Mouse (Mus musculus): ENCODE measurements around the gene Dhrs4. TPM values are rescaled to one million over a fixed set of nuclear protein-coding genes. Genes with fewer than 3 reads are reported as not detected.

The Dhrs4 gene
- polyA plus RNA-seq, 1 experiment = 25.0 TPM

DNA sequence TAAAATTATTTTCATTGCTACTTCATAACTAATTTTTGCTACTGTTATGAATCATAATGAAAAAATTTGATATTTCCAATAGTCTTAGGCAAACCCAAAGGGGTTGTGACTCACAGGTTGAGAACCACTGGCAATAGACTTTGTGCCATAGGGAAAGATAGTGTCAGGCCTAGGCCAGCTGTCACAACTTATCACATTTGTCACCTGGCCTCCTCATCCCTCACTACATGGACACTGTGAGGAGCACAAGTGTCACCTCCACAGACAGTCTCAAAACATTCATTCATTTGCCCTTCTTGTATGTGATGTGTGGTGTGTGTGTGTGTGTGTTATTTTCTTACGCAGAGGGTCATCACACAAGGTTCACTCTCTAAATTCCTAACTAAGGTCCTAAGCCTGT, 1.1 kb upstream of the Dhrs4 start:
- Histone ChIP-seq H3K4me1 (ENCODE audit: control insufficient read depth, insufficient read depth, low read length) (no peaks in the 10 kb centered on the region), H3K4me3 (replicated peaks; ENCODE audit: extremely low read depth, low read depth, low read length) (no peak overlapping the region)
- TF ChIP-seq POLR2A (IDR thresholded peaks at IDR 0.05; ENCODE audit: borderline replicate concordance, extremely low read depth, low read depth, low read length) (no peak), CTCF (IDR thresholded peaks at IDR 0.05; ENCODE audit: insufficient read depth, low read length) (no peak)
- WGBS = 100% methylated on average over 1 of the region's 1 CpGs
- no peak for DNase-seq

- Histone ChIP-seq H3K4me1 (ENCODE audit: control insufficient read depth, insufficient read depth, low read length) (no peaks in the 10 kb centered on the region), H3K4me3 (replicated peaks; ENCODE audit: extremely low read depth, low read depth, low read length) (no peak overlapping the region)
- DNase-seq = no peak
- TF ChIP-seq CTCF (IDR thresholded peaks at IDR 0.05; ENCODE audit: insufficient read depth, low read length) (no peak), POLR2A (IDR thresholded peaks at IDR 0.05; ENCODE audit: borderline replicate concordance, extremely low read depth, low read depth, low read length) (no peak)
- 87% methylated on average over 5 of the region's 5 CpGs for WGBS
Measured at GRCm38 (mm10) chr14:55477829-55478228, 729 bp upstream of the Dhrs4 start.

DNA sequence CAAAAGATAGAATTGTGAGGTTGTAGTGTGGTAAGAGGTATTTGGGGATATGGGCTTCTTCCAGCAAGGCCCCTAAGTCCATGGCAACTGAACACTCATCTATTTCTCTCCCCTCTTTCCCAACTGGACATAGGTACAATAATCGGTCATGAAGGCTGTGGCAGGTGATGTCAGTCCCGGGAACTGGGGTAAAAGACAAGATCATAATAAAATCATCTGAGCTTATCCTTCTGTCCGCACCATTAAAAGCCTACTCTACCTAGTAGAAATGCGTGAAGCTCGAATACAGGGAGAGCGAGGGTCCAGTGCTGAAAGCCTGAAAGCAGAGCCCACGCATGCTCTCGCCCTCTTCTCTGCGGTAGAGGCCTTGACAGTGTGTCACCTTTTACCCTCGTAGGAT, 1.1 kb downstream of the Dhrs4 start:
- TF ChIP-seq CTCF (IDR thresholded peaks at IDR 0.05; ENCODE audit: insufficient read depth, low read length) (no peak), POLR2A (IDR thresholded peaks at IDR 0.05; ENCODE audit: borderline replicate concordance, extremely low read depth, low read depth, low read length) (no peak)
- Histone ChIP-seq H3K4me1 (ENCODE audit: control insufficient read depth, insufficient read depth, low read length) (no peaks in the 10 kb centered on the region), H3K4me3 (replicated peaks; ENCODE audit: extremely low read depth, low read depth, low read length) (no peak overlapping the region)
- no peak for DNase-seq
- 92% methylated on average over 10 of the region's 10 CpGs for WGBS

DNA sequence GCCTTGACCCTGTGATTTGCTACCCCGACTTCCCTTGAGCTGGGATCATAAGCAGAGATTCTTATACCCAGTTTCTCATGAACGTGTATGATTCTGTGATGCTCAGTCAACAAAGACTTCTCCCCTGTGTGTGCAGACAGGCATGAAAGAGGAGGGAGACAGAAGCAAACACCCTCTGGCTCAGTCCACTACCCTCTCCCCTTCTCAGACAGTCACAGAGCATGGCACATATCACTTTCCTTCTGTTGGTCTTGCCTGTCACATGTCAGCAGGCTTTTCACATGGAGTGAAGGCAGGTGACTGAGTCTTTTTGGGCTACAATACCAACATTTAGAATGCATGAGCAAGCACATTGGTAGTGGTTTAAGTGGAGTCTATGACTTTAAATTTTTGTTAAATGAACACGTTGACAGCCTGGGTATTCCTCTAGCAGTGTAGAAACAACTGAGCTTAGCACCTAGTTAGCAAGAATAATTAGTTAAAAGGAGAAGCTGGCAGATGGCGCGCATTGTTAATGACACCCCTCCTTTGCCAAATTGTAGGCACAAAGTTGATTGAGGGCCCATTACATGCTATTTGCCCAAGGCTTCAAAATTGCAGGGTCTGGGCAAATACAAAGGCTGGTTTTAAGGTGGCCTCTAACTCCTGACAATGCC, 6.0 kb downstream of the Dhrs4 start:
- Histone ChIP-seq H3K4me3 (replicated peaks; ENCODE audit: extremely low read depth, low read depth, low read length) (no peak overlapping the region), H3K4me1 (ENCODE audit: control insufficient read depth, insufficient read depth, low read length) (no peaks in the 10 kb centered on the region)
- TF ChIP-seq CTCF (IDR thresholded peaks at IDR 0.05; ENCODE audit: insufficient read depth, low read length) = no peak
- TF ChIP-seq POLR2A (IDR thresholded peaks at IDR 0.05; ENCODE audit: borderline replicate concordance, extremely low read depth, low read depth, low read length) = no peak
- no peak for DNase-seq
- WGBS = 83% methylated on average over 5 of the region's 5 CpGs

- TF ChIP-seq POLR2A (IDR thresholded peaks at IDR 0.05; ENCODE audit: borderline replicate concordance, extremely low read depth, low read depth, low read length) (no peak), CTCF (IDR thresholded peaks at IDR 0.05; ENCODE audit: insufficient read depth, low read length) (no peak)
- no peak for DNase-seq
- WGBS = 83% methylated on average over 8 of the region's 8 CpGs
- Histone ChIP-seq H3K4me3 (replicated peaks; ENCODE audit: extremely low read depth, low read depth, low read length) (no peak overlapping the region), H3K4me1 (ENCODE audit: control insufficient read depth, insufficient read depth, low read length) (no peaks in the 10 kb centered on the region)
Measured at GRCm38 (mm10) chr14:55486836-55487235, 8.3 kb downstream of the Dhrs4 start.

DNA sequence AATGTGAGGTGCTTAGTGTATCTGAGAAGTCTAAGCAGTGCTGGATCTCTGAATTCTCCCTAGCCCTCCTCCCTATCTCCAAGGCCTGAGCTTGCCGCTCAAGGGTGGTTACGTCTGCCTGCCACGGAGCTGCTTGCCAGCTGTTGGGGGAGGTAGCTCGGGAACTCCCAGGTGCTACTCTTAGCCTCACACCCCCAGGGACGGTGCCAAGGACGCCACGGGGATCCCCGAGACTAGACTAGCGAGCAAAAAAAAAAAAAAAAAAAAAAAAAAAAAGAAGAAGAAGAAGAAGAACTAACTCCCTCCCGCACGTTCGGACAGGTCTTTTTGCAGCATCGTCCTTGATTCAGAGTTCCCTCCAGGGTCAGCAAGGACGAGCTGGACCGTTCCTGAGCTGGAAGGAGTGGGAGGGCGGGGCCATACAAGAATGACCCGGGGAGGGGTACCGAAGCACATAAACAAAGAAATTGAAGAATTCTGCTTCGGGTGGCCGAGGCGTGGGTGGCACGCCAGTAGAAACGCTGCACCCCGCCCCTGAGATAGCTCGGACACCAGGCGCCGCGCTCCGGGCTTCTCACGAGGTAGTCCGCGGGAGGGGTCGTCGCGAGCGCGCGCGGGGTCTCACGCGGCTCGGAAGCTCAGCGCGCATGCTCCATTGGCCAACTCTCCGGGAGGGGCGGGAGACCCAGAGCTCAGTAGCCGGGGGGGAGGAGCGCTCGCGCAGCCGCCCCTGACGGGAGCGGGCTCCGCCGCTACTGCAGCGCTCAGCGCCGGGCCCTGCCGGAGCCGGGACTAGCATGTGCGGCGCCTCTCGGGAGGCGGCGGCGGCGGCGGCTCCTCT, 12.0 kb downstream of the Dhrs4 start, which contains the start of gene Carmil3:
Gene Carmil3, plus strand, starts transcription at position 291 of the 841 bp plus-strand sequence.
- WGBS = 2% methylated on average over 68 of the region's 68 CpGs
- Histone ChIP-seq H3K4me3 (replicated peaks; ENCODE audit: extremely low read depth, low read depth, low read length) (peak within 1 kb of the TSS; percentile 45), H3K4me1 (ENCODE audit: control insufficient read depth, insufficient read depth, low read length) (no peaks in the 10 kb centered on the region)
- TF ChIP-seq CTCF (IDR thresholded peaks at IDR 0.05; ENCODE audit: insufficient read depth, low read length) = no peak
- TF ChIP-seq POLR2A (IDR thresholded peaks at IDR 0.05; ENCODE audit: borderline replicate concordance, extremely low read depth, low read depth, low read length) = no peak
- peak; percentile 48 for DNase-seq

DNA sequence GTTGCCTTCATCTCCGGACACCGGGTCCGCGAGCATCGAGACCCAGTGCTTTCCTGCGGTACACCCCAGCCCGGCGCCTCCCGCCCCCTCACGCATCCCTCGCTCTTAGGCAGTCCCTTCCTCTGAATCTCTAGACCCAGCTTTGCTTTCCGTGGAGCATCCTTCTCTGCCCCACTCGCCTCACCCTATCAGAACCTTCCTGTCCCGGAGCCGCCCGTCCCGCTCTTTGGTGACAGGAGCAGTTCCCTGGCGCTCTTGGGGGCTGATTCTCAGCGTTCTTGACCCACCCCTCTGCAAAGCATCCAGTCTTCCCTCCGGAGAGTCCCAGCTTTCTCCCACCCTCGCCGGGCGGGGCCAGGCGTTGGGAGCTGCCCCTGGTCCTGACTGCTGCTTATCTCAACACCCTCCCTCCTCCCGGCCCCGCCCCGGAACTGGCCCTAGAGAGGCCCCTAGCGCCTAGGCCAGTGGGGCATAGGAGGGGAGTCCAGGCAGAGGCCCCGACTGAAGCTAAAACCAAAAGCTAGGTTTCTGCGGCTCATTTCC, 12.8 kb downstream of the Dhrs4 start:
- peak overlapping the region; percentile 45 for H3K4me3 ChIP-seq (replicated peaks; ENCODE audit: extremely low read depth, low read depth, low read length)
- no peaks in the 10 kb centered on the region for H3K4me1 ChIP-seq (ENCODE audit: control insufficient read depth, insufficient read depth, low read length)
- peak; percentile 48 for DNase-seq
- TF ChIP-seq CTCF (IDR thresholded peaks at IDR 0.05; ENCODE audit: insufficient read depth, low read length) = no peak
- no peak for TF ChIP-seq POLR2A (IDR thresholded peaks at IDR 0.05; ENCODE audit: borderline replicate concordance, extremely low read depth, low read depth, low read length)
- WGBS = under 1% methylated on average over 30 of the region's 30 CpGs

DNA sequence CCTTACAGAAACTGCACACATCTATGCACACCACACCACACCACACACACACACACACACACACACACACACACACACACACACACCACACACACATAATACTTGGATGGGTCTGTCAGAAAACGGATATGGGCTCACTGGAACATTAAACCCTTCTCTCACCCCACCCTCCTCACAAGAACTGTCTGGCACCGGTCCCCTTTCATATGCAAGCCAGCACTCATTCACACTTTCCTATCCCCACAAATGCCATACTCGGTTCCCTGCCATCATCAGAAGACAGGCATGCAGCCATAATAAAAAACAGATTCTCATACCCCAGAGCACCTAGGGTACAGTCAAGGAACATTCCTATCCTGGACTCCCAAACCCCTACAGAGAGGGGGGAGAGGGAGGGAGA, 13.5 kb downstream of the Dhrs4 start:
- Histone ChIP-seq H3K4me3 (replicated peaks; ENCODE audit: extremely low read depth, low read depth, low read length) (no peak overlapping the region), H3K4me1 (ENCODE audit: control insufficient read depth, insufficient read depth, low read length) (no peaks in the 10 kb centered on the region)
- TF ChIP-seq POLR2A (IDR thresholded peaks at IDR 0.05; ENCODE audit: borderline replicate concordance, extremely low read depth, low read depth, low read length) (no peak), CTCF (IDR thresholded peaks at IDR 0.05; ENCODE audit: insufficient read depth, low read length) (no peak)
- no peak for DNase-seq
- 30% methylated on average over 3 of the region's 3 CpGs for WGBS

DNA sequence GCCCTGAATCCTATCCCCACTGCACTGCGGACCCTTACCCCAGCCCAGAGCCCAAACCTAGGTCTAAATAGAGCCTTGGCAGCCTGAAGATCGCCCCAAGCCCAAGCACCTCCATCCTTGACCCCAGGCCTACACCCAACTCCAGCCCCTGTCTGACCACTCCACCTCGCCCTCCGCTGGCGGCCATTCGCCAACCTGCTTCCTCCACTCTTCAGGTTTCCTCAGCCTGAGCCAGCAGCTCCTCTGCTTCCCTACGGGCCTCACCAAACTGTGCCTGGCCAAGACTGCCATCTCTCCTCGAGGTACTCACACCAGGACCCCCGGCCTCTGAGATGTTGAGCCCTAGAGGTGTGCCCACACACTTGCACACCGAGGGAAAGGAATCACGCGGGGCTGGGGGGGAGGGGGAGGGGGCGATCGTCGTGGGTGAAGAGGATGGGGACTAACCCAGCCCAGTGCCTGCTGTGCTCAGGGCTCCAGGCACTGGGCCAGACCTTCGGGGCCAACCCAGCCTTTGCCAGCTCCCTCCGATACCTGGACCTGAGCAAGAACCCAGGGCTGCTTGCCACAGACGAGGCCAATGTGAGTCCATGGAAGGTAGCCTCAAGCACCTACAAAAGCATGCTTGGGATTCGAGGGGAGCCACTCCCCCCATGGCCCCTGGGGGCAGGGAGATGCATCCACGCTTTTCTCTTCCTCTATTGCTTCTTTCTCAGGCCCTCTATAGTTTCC, 17.1 kb downstream of the Dhrs4 start:
- Histone ChIP-seq H3K4me3 (replicated peaks; ENCODE audit: extremely low read depth, low read depth, low read length) (no peak overlapping the region), H3K4me1 (ENCODE audit: control insufficient read depth, insufficient read depth, low read length) (no peaks in the 10 kb centered on the region)
- TF ChIP-seq CTCF (IDR thresholded peaks at IDR 0.05; ENCODE audit: insufficient read depth, low read length) (no peak), POLR2A (IDR thresholded peaks at IDR 0.05; ENCODE audit: borderline replicate concordance, extremely low read depth, low read depth, low read length) (no peak)
- DNase-seq = no peak
- 69% methylated on average over 20 of the region's 20 CpGs for WGBS

Data from lung, adult 2 months (tissue).